Mouse (Mus musculus) forebrain, embryonic 15.5 days (tissue): ENCODE data around the gene Mmp14. TPM values are rescaled to one million over a fixed set of nuclear protein-coding genes. Genes with fewer than 3 reads are reported as not detected.

Experiments
- ATAC-seq: fragments of 200-750 bp; cut with Nextera tagmentation; replicated peaks from 2 replicates; pipeline ENCODE4 v1.8.0; 2017; ENCODE audit warnings: mild to moderate bottlenecking, moderate TSS enrichment, moderate library complexity
- H3K27ac ChIP-seq: fragments of 300-500 bp; sonication (generic); replicated peaks from 2 replicates; pipeline ENCODE4 v1.5.1; 2015; ENCODE audit warnings: mild to moderate bottlenecking, inconsistent platforms
- H3K27me3 ChIP-seq: fragments of 300-500 bp; sonication (generic); 2 replicates; pipeline ENCODE4 v1.6.1; 2015; ENCODE audit warnings: inconsistent platforms
- H3K36me3 ChIP-seq: fragments of 300-500 bp; sonication (generic); 2 replicates; pipeline ENCODE4 v1.6.1; 2015; ENCODE audit warnings: mild to moderate bottlenecking, inconsistent platforms
- H3K4me1 ChIP-seq: fragments of 300-500 bp; sonication (generic); 2 replicates; pipeline ENCODE4 v1.6.1; 2015; ENCODE audit warnings: inconsistent platforms
- H3K4me2 ChIP-seq: fragments of 300-500 bp; sonication (generic); replicated peaks from 2 replicates; pipeline ENCODE4 v1.6.1; 2015; ENCODE audit warnings: mild to moderate bottlenecking, inconsistent platforms
- H3K4me3 ChIP-seq: fragments of 300-500 bp; sonication (generic); 2 replicates; pipeline ENCODE4 v1.5.1; 2015; ENCODE audit warnings: mild to moderate bottlenecking, inconsistent platforms
- H3K9ac ChIP-seq: fragments of 300-500 bp; sonication (generic); replicated peaks from 2 replicates; pipeline ENCODE4 v1.6.1; 2015; ENCODE audit warnings: mild to moderate bottlenecking, inconsistent platforms
- H3K9me3 ChIP-seq: fragments of 300-500 bp; sonication (generic); 2 replicates; pipeline ENCODE4 v1.6.1; 2016; ENCODE audit warnings: inconsistent platforms
- WGBS: fragments of 180-500 bp; shearing (Covaris S2); methylation state at CpG from one replicate; pipeline ENCODE4 v1.1.7; 2015; ENCODE audit warnings: mixed read lengths; 5-methylcytosine and 5-hydroxymethylcytosine counted together
- polyA plus RNA-seq: library from polyadenylated mRNA; unstranded; fragments of >200 nt; fragmentation: Nextera tagmentation; extraction: Ambion mirVana; gene quantifications from 2 replicates; pipeline ENCODE4 v1.2.1, GENCODE M21; 2015

The Mmp14 gene
- polyA plus RNA-seq, 1 experiment from 2014 or later, result 61.7 TPM

DNA sequence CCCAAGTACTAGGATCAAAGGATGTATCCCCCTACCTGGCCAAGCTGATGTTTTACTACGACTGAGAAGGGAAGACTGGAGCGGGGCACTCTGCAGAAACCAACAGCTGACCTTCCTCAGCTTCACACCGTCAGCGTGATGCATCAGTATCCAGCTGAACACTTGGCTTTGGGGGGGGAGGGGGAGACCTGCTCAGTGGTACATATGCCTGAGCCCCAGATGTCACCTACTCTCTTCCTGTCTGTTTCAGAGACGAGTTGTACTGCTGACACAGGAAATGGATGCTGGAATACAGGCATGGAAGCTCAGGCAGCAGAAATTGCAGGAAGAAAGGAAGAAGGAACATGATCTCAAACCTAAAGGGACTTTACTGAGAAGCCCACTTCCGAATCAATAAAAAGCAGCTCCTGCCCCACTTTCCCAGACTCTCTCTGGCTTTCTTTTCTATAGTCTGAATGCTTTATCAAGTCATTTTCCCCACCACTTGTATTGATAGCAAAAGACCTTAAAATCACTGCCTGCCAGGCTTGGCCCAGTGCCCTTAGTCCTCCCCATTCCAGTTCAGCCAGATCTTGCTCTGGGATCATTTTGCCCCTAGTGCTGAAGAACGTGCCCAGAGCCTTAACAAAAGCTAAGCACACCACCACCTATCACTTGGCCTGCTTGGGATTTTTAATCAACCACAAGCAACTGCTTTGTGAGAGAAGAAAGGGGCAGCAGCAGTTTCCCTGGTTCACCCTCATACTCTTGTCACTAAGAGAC, 1.9 kb upstream of the Mmp14 start:
- H3K36me3 ChIP-seq, result 0 out of 2 replicates have a peak, but pooled peaks cover 2% of the 10 kb centered on the region
- H3K9ac ChIP-seq, result no peak overlapping the region
- no peak overlapping the region; the same call in 1 of the 2 replicates for H3K4me3 ChIP-seq
- H3K27me3 ChIP-seq, result no peaks in the 10 kb centered on the region
- H3K9me3 ChIP-seq, result no peaks in the 10 kb centered on the region
- ATAC-seq, result no peak
- H3K27ac ChIP-seq, result peak overlapping the region; percentile 88
- WGBS, result 58% methylated on average over 7 of the region's 7 CpGs
- peak overlapping the region; percentile 67; the same call in 1 of the 2 replicates for H3K4me2 ChIP-seq
- peaks cover 71% of the 10 kb centered on the region for H3K4me1 ChIP-seq

DNA sequence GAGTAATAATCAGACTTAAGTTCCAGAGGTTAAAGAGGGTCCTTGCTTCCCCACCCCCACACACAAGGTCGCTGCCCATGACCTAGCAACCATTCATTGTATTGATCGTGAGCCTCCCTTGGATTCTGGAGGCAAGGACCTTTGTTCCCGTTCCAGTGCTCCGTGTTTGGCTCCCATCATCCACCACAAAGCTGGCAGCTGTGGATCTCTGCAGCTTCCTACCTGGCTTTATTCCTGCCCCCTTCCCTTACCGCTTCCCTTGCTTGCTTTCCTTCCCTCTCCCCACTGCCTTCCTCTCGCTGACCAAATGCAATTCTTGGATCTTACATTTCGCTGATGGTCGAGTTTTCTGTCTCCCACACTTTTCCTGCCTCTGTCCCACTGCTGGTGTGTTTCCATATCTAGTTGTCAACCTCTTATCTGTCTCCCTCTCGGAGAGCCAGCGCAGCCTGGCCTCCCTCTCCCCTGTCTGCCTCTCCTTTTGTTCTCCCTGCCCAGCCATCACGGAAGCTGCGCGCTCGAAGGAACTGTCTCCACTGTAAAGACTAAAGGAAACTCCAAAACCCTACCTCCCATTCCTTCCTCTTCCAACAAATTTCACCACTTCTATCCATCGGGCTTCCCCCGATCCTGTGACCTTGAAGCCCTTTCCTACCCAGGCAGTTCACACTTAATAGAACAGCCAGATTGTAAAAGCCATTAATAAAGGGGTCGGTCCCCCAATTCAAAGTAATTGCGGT, 836 bp upstream of the Mmp14 start:
- H3K4me1 ChIP-seq, result peaks cover 69% of the 10 kb centered on the region
- 4% methylated on average over 18 of the region's 18 CpGs for WGBS
- H3K27me3 ChIP-seq, result no peaks in the 10 kb centered on the region
- H3K9me3 ChIP-seq, result no peaks in the 10 kb centered on the region
- H3K36me3 ChIP-seq, result 0 out of 2 replicates have a peak, but pooled peaks cover 2% of the 10 kb centered on the region
- H3K4me3 ChIP-seq, result peak overlapping the region; percentile 59
- no peak for ATAC-seq
- peak overlapping the region; percentile 67 for H3K4me2 ChIP-seq
- H3K27ac ChIP-seq, result peak overlapping the region; percentile 88
- peak overlapping the region; percentile 69 for H3K9ac ChIP-seq

DNA sequence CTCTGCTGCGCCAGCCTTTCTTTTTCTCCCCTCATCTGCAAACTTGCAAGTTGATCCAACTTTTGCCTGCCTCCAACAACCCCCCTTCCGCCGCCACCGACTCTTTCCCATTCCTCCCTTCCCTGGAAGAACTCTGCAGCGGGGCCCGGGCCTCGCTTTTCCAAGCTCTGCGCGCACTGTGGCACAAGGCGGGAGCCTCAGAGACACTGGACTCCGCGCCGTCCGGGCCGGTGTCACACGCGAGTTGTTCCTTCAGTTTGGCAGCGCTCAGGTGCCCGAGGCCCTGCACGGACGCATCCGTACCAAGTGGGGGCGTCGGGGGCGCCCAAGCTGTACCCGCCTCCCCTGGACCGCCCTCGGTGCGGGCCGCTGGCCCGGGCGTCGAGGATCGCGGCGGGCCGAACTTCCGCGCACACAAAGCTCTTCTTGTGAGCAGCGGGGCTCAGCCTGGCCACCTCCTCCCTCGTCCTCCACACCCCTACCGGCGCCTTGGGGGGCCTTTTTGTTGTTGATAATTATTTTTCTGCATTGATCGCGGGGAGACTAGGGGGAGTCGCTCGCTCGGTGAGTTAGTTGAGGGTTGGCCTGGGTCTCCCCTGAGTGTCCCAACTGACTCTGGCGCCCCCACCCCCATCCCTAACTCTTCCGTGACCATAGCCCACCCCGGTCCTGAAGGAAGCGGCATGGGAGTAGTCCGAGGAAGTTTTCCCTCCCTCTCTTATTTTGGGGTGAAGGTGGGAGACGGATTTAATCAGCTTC, 845 bp downstream of the Mmp14 start:
- no peaks in the 10 kb centered on the region for H3K27me3 ChIP-seq
- 2% methylated on average over 54 of the region's 54 CpGs for WGBS
- no peaks in the 10 kb centered on the region for H3K9me3 ChIP-seq
- ATAC-seq, result peak; percentile 29
- 0 out of 2 replicates have a peak, but pooled peaks cover 2% of the 10 kb centered on the region for H3K36me3 ChIP-seq
- H3K4me1 ChIP-seq, result peaks cover 63% of the 10 kb centered on the region
- peak overlapping the region; percentile 88 for H3K27ac ChIP-seq
- peak overlapping the region; percentile 67 for H3K4me2 ChIP-seq
- H3K9ac ChIP-seq, result peak overlapping the region; percentile 69
- H3K4me3 ChIP-seq, result peak overlapping the region; percentile 59

DNA sequence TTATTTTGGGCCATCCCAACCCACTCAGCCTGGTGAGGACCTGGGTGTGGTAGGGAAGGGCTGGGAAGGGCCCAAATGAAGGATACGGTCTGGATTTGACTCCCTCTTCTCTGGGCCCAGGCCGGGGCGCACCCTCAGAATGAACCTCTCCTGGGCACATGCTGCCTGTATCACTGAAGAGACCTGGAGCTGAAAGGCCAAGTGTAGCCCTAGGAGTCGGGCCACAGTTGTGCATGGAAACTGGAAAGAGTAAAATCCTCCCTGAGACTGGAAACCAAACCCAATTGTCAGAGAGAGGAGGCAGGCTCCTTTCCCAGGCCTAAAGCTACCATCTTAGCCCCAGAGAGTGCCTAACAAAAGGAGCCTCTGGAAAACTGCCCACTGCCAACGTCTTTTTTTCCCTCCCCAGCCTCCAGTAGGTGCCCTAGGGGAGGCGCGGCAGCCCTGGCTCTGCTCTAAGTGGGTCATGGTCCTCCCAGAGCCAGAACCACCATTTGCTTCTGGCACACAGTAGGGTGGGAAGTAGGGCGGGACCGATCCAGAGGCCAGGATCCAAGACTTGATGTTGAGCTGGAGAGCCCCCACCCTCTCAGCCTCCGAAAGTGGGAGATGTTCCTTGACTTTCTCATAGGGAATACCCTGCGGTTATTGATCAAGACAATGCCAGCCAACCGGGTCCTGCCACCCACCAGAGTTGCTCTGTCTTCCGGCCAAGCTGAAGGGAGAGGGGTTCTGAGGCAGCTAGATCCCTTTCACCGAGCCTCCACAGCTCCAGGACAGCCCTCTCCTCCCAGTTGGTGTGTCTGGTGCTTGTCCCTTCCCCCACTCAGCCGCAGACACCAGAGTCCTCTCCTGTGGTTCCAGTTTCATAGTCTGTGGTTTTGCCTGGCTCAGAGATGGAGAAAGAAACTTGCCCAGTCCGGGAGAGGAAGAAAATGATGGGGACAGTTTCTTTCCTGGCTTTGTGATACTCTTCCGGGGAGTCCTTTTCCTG, 1.7 kb downstream of the Mmp14 start:
- Histone ChIP-seq H3K36me3 (0 out of 2 replicates have a peak, but pooled peaks cover 2% of the 10 kb centered on the region), H3K4me1 (peaks cover 54% of the 10 kb centered on the region), H3K27me3 (no peaks in the 10 kb centered on the region), H3K27ac (peak overlapping the region; percentile 88), H3K4me3 (peak overlapping the region; percentile 59), H3K9me3 (no peaks in the 10 kb centered on the region), H3K9ac (peak overlapping the region; percentile 69), H3K4me2 (peak overlapping the region; percentile 67)
- WGBS, result 36% methylated on average over 17 of the region's 17 CpGs
- ATAC-seq, result peak; percentile 29

DNA sequence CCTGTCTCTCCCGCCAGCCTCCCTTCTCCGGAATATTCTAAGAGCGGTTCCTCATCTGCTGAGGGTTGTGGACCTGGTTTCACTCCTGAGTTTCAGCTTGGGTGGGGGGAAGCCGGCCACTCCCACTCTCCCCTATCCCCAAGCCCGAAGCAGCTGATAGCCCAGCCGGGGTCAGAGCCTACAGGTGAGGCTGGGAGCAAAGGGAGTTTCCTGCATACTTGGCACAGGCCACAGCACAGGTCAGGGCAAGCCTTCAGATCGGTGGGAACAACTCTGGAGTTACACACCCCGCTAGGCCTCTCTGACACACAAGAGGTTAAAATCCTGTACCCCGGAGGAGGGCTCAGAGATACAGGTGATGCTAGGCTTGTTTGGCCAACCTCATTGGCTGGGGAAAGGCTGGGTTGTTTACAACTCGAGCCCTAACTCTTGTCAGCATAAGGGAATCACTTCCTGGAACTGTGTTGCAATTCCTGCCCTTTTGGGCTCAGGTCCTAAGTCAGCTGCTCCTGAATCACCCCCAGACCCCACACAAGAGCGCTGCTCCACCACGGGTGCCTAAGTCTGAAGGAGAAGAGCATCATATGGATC, 2.6 kb downstream of the Mmp14 start:
- Histone ChIP-seq H3K4me2 (peak overlapping the region; percentile 67), H3K9ac (no peak overlapping the region), H3K4me1 (peaks cover 51% of the 10 kb centered on the region), H3K4me3 (peak overlapping the region; percentile 59), H3K36me3 (0 out of 2 replicates have a peak, but pooled peaks cover 3% of the 10 kb centered on the region), H3K27me3 (no peaks in the 10 kb centered on the region), H3K27ac (peak overlapping the region; percentile 88), H3K9me3 (no peaks in the 10 kb centered on the region)
- no peak for ATAC-seq
- 67% methylated on average over 12 of the region's 12 CpGs for WGBS

DNA sequence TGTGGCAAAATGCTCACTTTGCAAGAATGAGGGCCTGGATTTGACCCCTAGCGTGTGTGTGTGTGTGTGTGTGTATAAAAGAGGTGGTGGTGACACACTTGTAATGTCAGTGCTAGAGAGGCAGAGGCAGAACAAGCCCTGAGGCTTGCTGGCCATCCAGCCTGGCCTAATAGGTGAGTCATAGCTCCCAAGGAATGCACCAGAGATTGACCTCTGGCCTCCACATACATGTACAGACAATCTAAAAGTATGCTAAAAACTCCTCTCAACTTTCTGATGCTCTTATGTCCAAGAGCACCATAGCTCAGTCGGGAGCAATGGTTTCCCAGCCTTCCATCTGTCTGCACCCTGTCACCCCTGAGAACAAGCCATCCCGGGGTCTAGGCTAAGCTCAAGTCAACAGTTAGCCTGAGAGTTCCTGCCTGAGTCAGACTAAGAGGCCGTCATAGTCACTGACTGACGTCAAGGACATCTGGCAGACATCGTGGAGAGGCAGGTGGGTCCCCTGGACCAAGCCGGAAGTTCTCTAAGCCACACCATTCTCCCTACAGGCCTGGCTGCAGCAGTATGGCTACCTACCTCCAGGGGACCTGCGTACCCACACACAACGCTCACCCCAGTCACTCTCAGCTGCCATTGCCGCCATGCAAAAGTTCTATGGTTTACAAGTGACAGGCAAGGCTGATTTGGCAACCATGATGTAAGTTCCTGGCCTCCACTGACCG, 3.9 kb downstream of the Mmp14 start:
- peaks cover 38% of the 10 kb centered on the region for H3K4me1 ChIP-seq
- H3K9me3 ChIP-seq, result no peaks in the 10 kb centered on the region
- WGBS, result 92% methylated on average over 11 of the region's 11 CpGs
- H3K4me2 ChIP-seq, result no peak overlapping the region
- H3K27me3 ChIP-seq, result no peaks in the 10 kb centered on the region
- no peak overlapping the region for H3K4me3 ChIP-seq
- 0 out of 2 replicates have a peak, but pooled peaks cover 7% of the 10 kb centered on the region for H3K36me3 ChIP-seq
- no peak overlapping the region for H3K9ac ChIP-seq
- H3K27ac ChIP-seq, result no peak overlapping the region
- no peak for ATAC-seq

DNA sequence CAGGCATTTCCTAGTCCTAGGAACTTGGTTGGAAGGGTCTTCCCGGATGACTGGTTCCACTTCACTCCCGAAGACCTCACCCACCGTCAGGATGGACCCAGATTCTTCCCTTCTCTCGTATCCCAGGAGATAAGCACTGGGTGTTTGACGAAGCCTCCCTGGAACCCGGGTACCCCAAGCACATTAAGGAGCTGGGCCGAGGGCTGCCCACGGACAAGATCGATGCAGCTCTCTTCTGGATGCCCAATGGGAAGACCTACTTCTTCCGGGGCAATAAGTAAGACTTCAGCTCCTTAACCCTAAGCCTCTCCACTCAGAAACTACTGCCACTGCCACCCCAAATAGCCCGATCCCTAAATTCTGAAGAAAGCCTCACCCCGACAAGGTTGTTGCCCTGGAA, 7.7 kb downstream of the Mmp14 start:
- 78% methylated on average over 12 of the region's 12 CpGs for WGBS
- peaks cover 7% of the 10 kb centered on the region; the same call in 1 of the 2 replicates for H3K36me3 ChIP-seq
- ATAC-seq, result no peak

DNA sequence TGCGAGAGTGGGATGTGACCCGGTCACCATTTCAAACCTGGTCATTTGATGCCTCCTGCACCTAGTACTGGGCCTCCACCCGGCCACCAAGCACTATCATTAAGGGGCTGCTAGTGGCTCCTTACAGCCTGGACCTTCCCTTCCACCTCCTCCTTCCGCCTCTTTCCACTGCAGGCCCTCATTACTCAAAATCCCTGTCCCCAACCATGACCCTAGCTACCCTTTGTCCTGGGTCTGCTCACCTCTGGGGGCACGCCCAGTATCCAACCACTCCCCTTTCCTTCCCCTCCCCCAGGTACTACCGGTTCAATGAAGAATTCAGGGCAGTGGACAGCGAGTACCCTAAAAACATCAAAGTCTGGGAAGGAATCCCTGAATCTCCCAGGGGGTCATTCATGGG, 8.2 kb downstream of the Mmp14 start:
- ATAC-seq, result no peak
- H3K9me3 ChIP-seq, result no peaks in the 10 kb centered on the region
- H3K36me3 ChIP-seq, result peaks cover 7% of the 10 kb centered on the region; the same call in 1 of the 2 replicates
- 63% methylated on average over 7 of the region's 7 CpGs for WGBS
- H3K4me3 ChIP-seq, result no peak overlapping the region
- no peaks in the 10 kb centered on the region for H3K27me3 ChIP-seq
- no peak overlapping the region for H3K4me2 ChIP-seq
- no peak overlapping the region for H3K27ac ChIP-seq
- H3K4me1 ChIP-seq, result no peaks in the 10 kb centered on the region
- H3K9ac ChIP-seq, result no peak overlapping the region

More for the DNA sequence above, 7.7 kb downstream of the Mmp14 start:
- no peaks in the 10 kb centered on the region for H3K9me3 ChIP-seq
- H3K9ac ChIP-seq, result no peak overlapping the region
- H3K27me3 ChIP-seq, result no peaks in the 10 kb centered on the region
- H3K4me2 ChIP-seq, result no peak overlapping the region
- peaks cover 2% of the 10 kb centered on the region; the same call in 1 of the 2 replicates for H3K4me1 ChIP-seq
- H3K27ac ChIP-seq, result no peak overlapping the region
- H3K4me3 ChIP-seq, result no peak overlapping the region

DNA sequence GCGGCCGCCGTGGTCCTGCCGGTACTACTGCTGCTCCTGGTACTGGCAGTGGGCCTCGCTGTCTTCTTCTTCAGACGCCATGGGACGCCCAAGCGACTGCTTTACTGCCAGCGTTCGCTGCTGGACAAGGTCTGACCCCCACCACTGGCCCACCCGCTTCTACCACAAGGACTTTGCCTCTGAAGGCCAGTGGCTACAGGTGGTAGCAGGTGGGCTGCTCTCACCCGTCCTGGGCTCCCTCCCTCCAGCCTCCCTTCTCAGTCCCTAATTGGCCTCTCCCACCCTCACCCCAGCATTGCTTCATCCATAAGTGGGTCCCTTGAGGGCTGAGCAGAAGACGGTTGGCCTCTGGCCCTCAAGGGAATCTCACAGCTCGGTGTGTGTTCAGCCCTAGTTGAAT, 9.1 kb downstream of the Mmp14 start:
- Histone ChIP-seq H3K4me1 (no peaks in the 10 kb centered on the region), H3K9ac (no peak overlapping the region), H3K9me3 (no peaks in the 10 kb centered on the region), H3K27ac (no peak overlapping the region), H3K27me3 (no peaks in the 10 kb centered on the region), H3K4me3 (no peak overlapping the region), H3K4me2 (no peak overlapping the region), H3K36me3 (peaks cover 7% of the 10 kb centered on the region; the same call in 1 of the 2 replicates)
- ATAC-seq, result no peak
- WGBS, result 95% methylated on average over 14 of the region's 14 CpGs

DNA sequence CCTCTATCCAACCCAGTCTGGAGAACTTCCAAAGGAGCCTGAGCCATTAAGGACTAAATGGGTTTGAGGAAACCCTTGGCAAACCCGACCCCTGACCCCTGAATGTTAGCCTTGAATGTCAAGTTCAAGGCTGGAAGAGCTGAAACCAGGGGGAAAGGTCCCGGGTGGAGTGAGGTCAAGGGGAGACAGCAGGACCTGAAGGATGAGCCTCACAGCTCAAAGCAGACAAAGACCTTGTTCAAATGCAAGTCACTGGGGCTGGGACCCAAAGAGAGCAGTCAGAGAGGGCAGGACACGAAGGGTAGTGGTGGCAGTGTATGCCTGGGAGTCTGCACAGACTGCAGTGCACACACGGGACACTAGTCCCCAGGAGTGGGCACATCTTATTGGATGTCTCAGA, 10.0 kb downstream of the Mmp14 start:
- no peak for ATAC-seq
- no peaks in the 10 kb centered on the region for H3K4me1 ChIP-seq
- no peaks in the 10 kb centered on the region for H3K9me3 ChIP-seq
- H3K27me3 ChIP-seq, result no peaks in the 10 kb centered on the region
- WGBS, result 87% methylated on average over 4 of the region's 4 CpGs
- no peak overlapping the region for H3K4me3 ChIP-seq
- no peak overlapping the region for H3K9ac ChIP-seq
- H3K36me3 ChIP-seq, result peaks cover 7% of the 10 kb centered on the region; the same call in 1 of the 2 replicates
- no peak overlapping the region for H3K27ac ChIP-seq
- H3K4me2 ChIP-seq, result no peak overlapping the region
